Mouse (Mus musculus) limb, embryonic 15.5 days (tissue): ENCODE measurements around the gene Efna5. TPM values are rescaled to one million over a fixed set of nuclear protein-coding genes. Genes with fewer than 3 reads are reported as not detected.

Experiments used
- ATAC-seq: fragments of 200-750 bp; cut with Nextera tagmentation; 2 replicates; pipeline ENCODE4 v1.8.0; 2017; ENCODE audit warnings: low read depth, moderate TSS enrichment; ENCODE audit not compliant: insufficient number of reproducible peaks, low FRiP score, low TSS enrichment
- H3K27ac ChIP-seq: fragments of 300-500 bp; sonication (generic); 2 replicates; pipeline ENCODE4 v1.5.1; 2015; ENCODE audit warnings: moderate library complexity, mild to moderate bottlenecking, inconsistent platforms
- H3K27me3 ChIP-seq: fragments of 300-500 bp; sonication (generic); 2 replicates; pipeline ENCODE4 v1.6.1; 2015; ENCODE audit warnings: inconsistent platforms
- H3K36me3 ChIP-seq: fragments of 300-500 bp; sonication (generic); 2 replicates; pipeline ENCODE4 v1.6.1; 2015; ENCODE audit warnings: inconsistent platforms
- H3K4me1 ChIP-seq: fragments of 300-500 bp; sonication (generic); 2 replicates; pipeline ENCODE4 v1.6.1; 2015; ENCODE audit warnings: inconsistent platforms
- H3K4me2 ChIP-seq: fragments of 300-500 bp; sonication (generic); 2 replicates; pipeline ENCODE4 v1.6.1; 2015; ENCODE audit warnings: mild to moderate bottlenecking, inconsistent platforms
- H3K4me3 ChIP-seq: fragments of 300-500 bp; sonication (generic); 2 replicates; pipeline ENCODE4 v1.5.1; 2015; ENCODE audit warnings: mild to moderate bottlenecking, inconsistent platforms
- H3K9ac ChIP-seq: fragments of 300-500 bp; sonication (generic); 2 replicates; pipeline ENCODE4 v1.6.1; 2015; ENCODE audit warnings: inconsistent platforms
- H3K9me3 ChIP-seq: fragments of 300-500 bp; sonication (generic); 2 replicates; pipeline ENCODE4 v1.6.1; 2016; ENCODE audit warnings: inconsistent platforms
- WGBS: fragments of 180-500 bp; shearing (Covaris S2); methylation state at CpG from one replicate; pipeline ENCODE4 v1.1.7; 2015; 5-methylcytosine and 5-hydroxymethylcytosine counted together
- polyA plus RNA-seq: library from polyadenylated mRNA; unstranded; fragments of >200 nt; fragmentation: Nextera tagmentation; extraction: Ambion mirVana; gene quantifications from 2 replicates; pipeline ENCODE4 v1.2.1, GENCODE M21; 2015

Efna5 gene
- polyA plus RNA-seq, 1 experiment from 2014 or later: 62.1 TPM

DNA sequence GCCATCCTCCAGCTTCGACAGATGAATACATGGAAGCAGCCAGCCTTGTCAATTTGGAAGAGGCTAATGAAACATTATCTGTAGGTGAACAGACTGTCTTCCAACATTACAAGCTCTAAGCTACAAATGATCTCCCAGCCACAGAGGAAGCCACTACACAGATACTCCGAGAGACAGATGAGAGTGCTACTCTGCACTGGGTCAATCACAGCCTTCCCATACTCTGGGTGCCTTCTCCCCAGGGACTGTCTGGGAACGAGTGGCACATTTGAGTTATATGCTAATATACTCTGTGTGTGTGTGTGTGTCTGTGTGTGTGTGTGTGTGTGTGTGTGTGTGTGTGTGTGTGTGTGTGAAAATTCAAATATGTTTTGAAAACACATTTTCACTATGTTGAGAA is 30.5 kb downstream of the Efna5 start:
- Histone ChIP-seq H3K9ac (no peak overlapping the region), H3K36me3 (no peaks in the 10 kb centered on the region), H3K9me3 (no peaks in the 10 kb centered on the region), H3K4me1 (peaks cover 19% of the 10 kb centered on the region), H3K27ac (no peak overlapping the region), H3K4me3 (no peak overlapping the region), H3K27me3 (no peaks in the 10 kb centered on the region), H3K4me2 (no peak overlapping the region)
- ATAC-seq: no peak
- 56% methylated on average over 3 of the region's 3 CpGs for WGBS

- 89% methylated on average over 6 of the region's 6 CpGs for WGBS
Measured at GRCm38 (mm10) chr17:62849676-62850075, 31.4 kb downstream of the Efna5 start.

GRCm38 (mm10) chr17:62845656-62846055 is 35.5 kb downstream of the Efna5 start:
- no peak overlapping the region for H3K4me3 ChIP-seq
- no peaks in the 10 kb centered on the region for H3K27me3 ChIP-seq
- no peaks in the 10 kb centered on the region for H3K36me3 ChIP-seq
- ATAC-seq: no peak
- no peaks in the 10 kb centered on the region for H3K9me3 ChIP-seq
- no peak overlapping the region for H3K4me2 ChIP-seq
- H3K4me1 ChIP-seq: peaks cover 10% of the 10 kb centered on the region
- 40% methylated on average over 5 of the region's 5 CpGs for WGBS
- H3K9ac ChIP-seq: no peak overlapping the region
- no peak overlapping the region for H3K27ac ChIP-seq

More at GRCm38 (mm10) chr17:62849676-62850075, 31.4 kb downstream of the Efna5 start:
- H3K4me3 ChIP-seq: no peak overlapping the region
- peaks cover 22% of the 10 kb centered on the region for H3K4me1 ChIP-seq
- H3K36me3 ChIP-seq: no peaks in the 10 kb centered on the region
- no peaks in the 10 kb centered on the region for H3K27me3 ChIP-seq
- H3K9me3 ChIP-seq: no peaks in the 10 kb centered on the region
- no peak for ATAC-seq
- H3K4me2 ChIP-seq: no peak overlapping the region
- H3K27ac ChIP-seq: no peak overlapping the region
- H3K9ac ChIP-seq: no peak overlapping the region

DNA sequence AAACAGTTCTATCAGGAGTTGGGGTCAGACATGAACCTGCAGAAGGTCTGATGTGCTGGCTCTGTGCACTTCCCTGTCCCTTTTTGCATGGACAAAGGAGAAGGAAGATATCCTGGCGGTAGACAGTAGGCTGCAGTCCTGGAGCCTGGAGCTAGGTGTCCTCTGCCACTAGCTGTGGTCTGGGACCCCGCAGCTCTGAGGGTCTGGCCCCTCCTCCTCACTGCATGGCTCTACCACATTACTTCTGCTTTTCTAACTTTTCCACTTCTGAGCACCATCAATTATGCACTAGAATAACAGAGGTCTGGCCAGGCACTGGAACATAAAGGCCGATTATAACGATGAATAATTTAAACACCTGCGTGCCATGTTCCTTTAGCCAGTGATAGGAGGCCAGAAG is 36.8 kb downstream of the Efna5 start:
- Histone ChIP-seq H3K4me1 (peaks cover 10% of the 10 kb centered on the region), H3K36me3 (no peaks in the 10 kb centered on the region), H3K4me2 (no peak overlapping the region), H3K9ac (no peak overlapping the region), H3K9me3 (no peaks in the 10 kb centered on the region), H3K27me3 (no peaks in the 10 kb centered on the region), H3K27ac (no peak overlapping the region), H3K4me3 (no peak overlapping the region)
- ATAC-seq: no peak
- 56% methylated on average over 5 of the region's 5 CpGs for WGBS

DNA sequence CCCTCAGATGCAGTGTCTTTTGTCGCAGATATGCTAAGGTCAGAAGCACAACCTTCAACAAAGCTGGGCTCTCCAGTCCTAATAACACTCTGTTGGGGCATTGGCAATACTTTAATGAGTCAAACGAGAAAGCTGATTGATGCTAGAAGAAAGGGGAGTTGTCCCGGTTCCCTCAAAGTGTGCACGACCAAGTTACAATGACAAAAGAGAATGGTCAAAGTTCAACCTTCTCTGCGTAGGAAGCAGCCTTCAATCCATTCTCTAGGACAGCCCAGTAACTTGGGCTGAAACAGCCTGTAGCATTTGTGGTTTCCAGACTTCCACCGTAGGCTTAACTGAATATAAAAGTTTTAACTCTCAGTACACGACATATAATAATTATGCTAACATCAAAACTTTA is 43.8 kb downstream of the Efna5 start:
- H3K27me3 ChIP-seq: no peaks in the 10 kb centered on the region
- H3K9me3 ChIP-seq: no peaks in the 10 kb centered on the region
- peaks cover 12% of the 10 kb centered on the region; the same call in 1 of the 2 replicates for H3K4me1 ChIP-seq
- no peak for ATAC-seq
- no peak overlapping the region for H3K9ac ChIP-seq
- H3K4me3 ChIP-seq: no peak overlapping the region
- 25% methylated on average over 7 of the region's 7 CpGs for WGBS
- no peak overlapping the region for H3K27ac ChIP-seq
- no peaks in the 10 kb centered on the region for H3K36me3 ChIP-seq
- no peak overlapping the region for H3K4me2 ChIP-seq

- no peak overlapping the region for H3K9ac ChIP-seq
- H3K9me3 ChIP-seq: no peaks in the 10 kb centered on the region
- 38% methylated on average over 6 of the region's 6 CpGs for WGBS
- no peak overlapping the region for H3K4me2 ChIP-seq
- no peaks in the 10 kb centered on the region for H3K36me3 ChIP-seq
- no peak overlapping the region for H3K4me3 ChIP-seq
- peaks cover 12% of the 10 kb centered on the region; the same call in 1 of the 2 replicates for H3K4me1 ChIP-seq
- H3K27ac ChIP-seq: no peak overlapping the region
- no peaks in the 10 kb centered on the region for H3K27me3 ChIP-seq
- no peak for ATAC-seq
Measured at GRCm38 (mm10) chr17:62836598-62837106, 44.5 kb downstream of the Efna5 start.

DNA sequence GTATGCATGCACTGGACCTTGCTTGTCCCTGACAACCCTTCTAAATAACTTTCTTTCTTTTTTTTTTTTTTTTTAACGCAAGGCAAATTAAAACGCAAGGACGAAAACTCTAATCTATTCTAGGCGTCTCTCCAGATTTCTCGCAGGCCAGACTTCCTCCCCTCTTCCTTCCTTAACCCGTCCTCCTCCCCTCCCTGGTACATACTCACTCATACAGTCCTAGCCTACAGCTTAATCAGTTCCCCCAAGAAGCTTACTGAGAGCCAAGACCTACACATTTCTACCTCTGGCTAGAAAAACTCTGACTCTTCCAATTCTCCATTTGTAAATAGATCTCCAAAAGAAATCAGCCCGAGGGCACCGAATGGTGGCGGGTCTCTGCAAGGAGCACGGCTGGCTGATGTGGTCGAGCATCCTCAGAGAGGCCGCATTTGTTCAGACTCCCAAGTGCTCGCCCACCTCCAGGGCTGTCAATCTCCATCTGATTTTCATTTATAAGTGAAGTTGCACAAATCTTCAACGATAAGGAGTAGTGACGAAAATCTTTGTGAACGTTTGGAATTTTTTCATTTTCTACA is 48.5 kb downstream of the Efna5 start:
- H3K9ac ChIP-seq: no peak overlapping the region
- H3K4me2 ChIP-seq: no peak overlapping the region
- no peak overlapping the region for H3K4me3 ChIP-seq
- no peak overlapping the region for H3K27ac ChIP-seq
- no peaks in the 10 kb centered on the region for H3K9me3 ChIP-seq
- ATAC-seq: no peak
- peaks cover 12% of the 10 kb centered on the region; the same call in 1 of the 2 replicates for H3K4me1 ChIP-seq
- H3K36me3 ChIP-seq: no peaks in the 10 kb centered on the region
- WGBS: 64% methylated on average over 16 of the region's 16 CpGs
- H3K27me3 ChIP-seq: no peaks in the 10 kb centered on the region

- no peak for ATAC-seq
- no peak overlapping the region for H3K9ac ChIP-seq
- no peak overlapping the region for H3K4me3 ChIP-seq
- H3K9me3 ChIP-seq: no peaks in the 10 kb centered on the region
- no peak overlapping the region for H3K4me2 ChIP-seq
- no peaks in the 10 kb centered on the region for H3K36me3 ChIP-seq
- WGBS: 77% methylated on average over 6 of the region's 6 CpGs
- no peak overlapping the region for H3K27ac ChIP-seq
- H3K27me3 ChIP-seq: no peaks in the 10 kb centered on the region
- no peaks in the 10 kb centered on the region; the same call in 1 of the 2 replicates for H3K4me1 ChIP-seq
Measured at GRCm38 (mm10) chr17:62827549-62827948, 53.6 kb downstream of the Efna5 start.

DNA sequence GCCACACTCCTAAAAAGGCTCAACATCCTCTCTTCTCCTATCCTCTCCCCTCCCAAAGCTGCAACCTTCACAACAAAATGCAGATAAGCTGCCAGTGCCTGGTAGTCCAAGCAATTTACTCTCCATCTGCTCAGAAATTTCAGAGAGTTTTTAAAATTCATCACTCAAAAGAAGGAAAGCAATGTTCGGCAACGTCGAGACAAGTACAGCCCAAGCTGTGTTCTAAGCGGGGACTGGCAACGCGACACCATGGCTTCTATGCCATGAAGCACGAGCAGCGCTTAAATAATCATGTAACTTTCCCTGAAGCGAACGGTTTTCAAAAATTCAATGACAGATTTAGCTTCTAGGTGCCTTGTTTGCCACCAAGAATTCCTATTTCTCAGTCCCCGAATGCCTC is 59.9 kb downstream of the Efna5 start:
- 79% methylated on average over 11 of the region's 11 CpGs for WGBS
- no peak overlapping the region for H3K9ac ChIP-seq
- H3K4me2 ChIP-seq: no peak overlapping the region
- H3K27ac ChIP-seq: no peak overlapping the region
- peaks cover 34% of the 10 kb centered on the region for H3K4me1 ChIP-seq
- no peaks in the 10 kb centered on the region for H3K36me3 ChIP-seq
- H3K4me3 ChIP-seq: no peak overlapping the region
- no peaks in the 10 kb centered on the region for H3K27me3 ChIP-seq
- no peak for ATAC-seq
- no peaks in the 10 kb centered on the region for H3K9me3 ChIP-seq

DNA sequence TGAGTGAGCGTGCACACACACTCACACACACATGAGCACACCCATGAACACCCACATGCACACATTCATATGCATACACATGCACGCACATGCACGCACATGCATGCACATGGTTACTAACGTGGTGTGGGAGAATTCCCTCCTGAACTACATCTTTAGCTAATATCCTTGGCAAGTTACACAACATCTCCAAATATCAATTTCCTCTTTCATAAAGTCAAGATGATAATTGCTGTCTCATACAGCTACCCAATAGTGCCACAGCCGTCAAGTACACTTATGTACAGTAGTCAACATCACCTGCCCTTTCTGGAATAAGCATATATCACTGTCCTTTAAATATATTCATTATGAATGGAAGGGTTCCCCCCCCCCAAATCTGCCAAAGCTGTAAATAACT is 61.2 kb downstream of the Efna5 start:
- H3K27me3 ChIP-seq: no peaks in the 10 kb centered on the region
- H3K4me3 ChIP-seq: no peak overlapping the region
- H3K4me1 ChIP-seq: peaks cover 34% of the 10 kb centered on the region
- no peak overlapping the region for H3K4me2 ChIP-seq
- no peak for ATAC-seq
- H3K9me3 ChIP-seq: no peaks in the 10 kb centered on the region
- H3K27ac ChIP-seq: no peak overlapping the region
- H3K9ac ChIP-seq: no peak overlapping the region
- no peaks in the 10 kb centered on the region for H3K36me3 ChIP-seq
- WGBS: 84% methylated on average over 5 of the region's 5 CpGs

- 6% methylated on average over 8 of the region's 8 CpGs for WGBS
- ATAC-seq: no peak
- Histone ChIP-seq H3K4me3 (no peak overlapping the region), H3K9me3 (no peaks in the 10 kb centered on the region), H3K27ac (no peak overlapping the region; the same call in 1 of the 2 replicates), H3K4me1 (peaks cover 34% of the 10 kb centered on the region), H3K4me2 (peak overlapping the region; percentile 11; the same call in 1 of the 2 replicates), H3K27me3 (no peaks in the 10 kb centered on the region), H3K9ac (no peak overlapping the region), H3K36me3 (no peaks in the 10 kb centered on the region)
Measured at GRCm38 (mm10) chr17:62818821-62819220, 62.3 kb downstream of the Efna5 start.

GRCm38 (mm10) chr17:62818337-62818736 is 62.8 kb downstream of the Efna5 start:
- no peaks in the 10 kb centered on the region for H3K36me3 ChIP-seq
- no peak overlapping the region for H3K4me3 ChIP-seq
- no peak overlapping the region for H3K9ac ChIP-seq
- no peak overlapping the region for H3K27ac ChIP-seq
- ATAC-seq: no peak
- 37% methylated on average over 2 of the region's 2 CpGs for WGBS
- H3K4me2 ChIP-seq: no peak overlapping the region
- peaks cover 34% of the 10 kb centered on the region for H3K4me1 ChIP-seq
- no peaks in the 10 kb centered on the region for H3K9me3 ChIP-seq
- H3K27me3 ChIP-seq: no peaks in the 10 kb centered on the region

- 64% methylated on average over 10 of the region's 10 CpGs for WGBS
- Histone ChIP-seq H3K27me3 (no peaks in the 10 kb centered on the region), H3K9ac (no peak overlapping the region), H3K4me3 (no peak overlapping the region), H3K27ac (no peak overlapping the region), H3K4me1 (peaks cover 34% of the 10 kb centered on the region), H3K36me3 (no peaks in the 10 kb centered on the region), H3K4me2 (no peak overlapping the region), H3K9me3 (no peaks in the 10 kb centered on the region)
- ATAC-seq: no peak
Measured at GRCm38 (mm10) chr17:62816879-62817278, 64.2 kb downstream of the Efna5 start.
